Mouse (Mus musculus): ENCODE results near the gene Hist1h2aa. TPM values are rescaled to one million over a fixed set of nuclear protein-coding genes. Genes with fewer than 3 reads are reported as not detected.

The Hist1h2aa gene
- polyA plus RNA-seq, 1 experiment from 2014 or later = not detected

DNA sequence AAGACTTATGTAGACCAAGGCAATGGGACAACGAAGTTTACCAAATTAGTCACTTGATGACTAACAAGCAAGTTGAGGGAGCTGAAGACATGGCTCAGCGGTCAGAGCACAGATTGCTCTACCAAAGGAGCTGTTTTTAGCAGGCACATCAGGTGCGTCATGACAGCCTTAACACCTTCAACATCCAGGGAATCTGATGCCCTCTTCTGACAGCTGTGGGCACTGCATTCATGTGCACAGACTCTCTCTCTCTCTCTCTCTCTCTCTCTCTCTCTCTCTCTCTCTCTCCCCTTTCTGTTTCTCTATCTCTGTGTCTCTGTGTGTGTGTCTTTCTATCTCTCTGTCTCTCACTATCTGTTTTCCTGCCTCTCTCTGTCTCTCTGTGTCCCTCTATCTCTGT is 16.7 kb downstream of the Hist1h2aa start:
- Histone ChIP-seq H3K36me3 (no peaks in the 10 kb centered on the region), H3K9ac (no peak overlapping the region), H3K27ac (no peak overlapping the region), H3K4me1 (peaks cover 19% of the 10 kb centered on the region), H3K27me3 (no peaks in the 10 kb centered on the region), H3K4me2 (replicated peaks) (no peak overlapping the region), H3K9me3 (no peaks in the 10 kb centered on the region), H3K4me3 (no peak overlapping the region)
- ATAC-seq (ENCODE audit: low FRiP score, low read depth) = no peak
- 78% methylated on average over 3 of the region's 3 CpGs for WGBS

DNA sequence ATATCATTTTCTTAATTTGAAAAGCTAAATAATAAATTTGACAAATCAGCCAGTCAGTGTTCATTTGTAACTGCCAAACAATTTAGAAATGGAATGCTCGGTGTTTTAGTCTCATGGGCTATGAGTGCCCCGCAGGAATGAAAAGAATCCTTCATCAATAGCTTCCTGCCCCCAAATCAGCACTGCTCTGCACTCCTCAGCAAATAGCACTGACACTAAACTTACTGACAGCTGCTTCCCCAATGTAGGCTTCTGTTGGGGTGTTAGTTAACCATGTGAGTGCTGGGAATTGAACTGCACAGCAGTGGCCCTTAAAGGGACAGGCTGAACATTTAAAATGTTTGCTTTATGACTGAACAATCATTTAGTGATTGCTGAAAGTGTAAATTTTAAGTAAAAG is 25.5 kb downstream of the Hist1h2aa start:
- no peak overlapping the region for H3K4me3 ChIP-seq
- no peaks in the 10 kb centered on the region for H3K27me3 ChIP-seq
- 35% methylated on average over 2 of the region's 2 CpGs for WGBS
- no peaks in the 10 kb centered on the region for H3K4me1 ChIP-seq
- H3K27ac ChIP-seq = no peak overlapping the region
- H3K9ac ChIP-seq = no peak overlapping the region
- H3K9me3 ChIP-seq = no peaks in the 10 kb centered on the region
- no peaks in the 10 kb centered on the region for H3K36me3 ChIP-seq
- no peak overlapping the region for H3K4me2 ChIP-seq (replicated peaks)
- no peak for ATAC-seq (ENCODE audit: low FRiP score, low read depth)

DNA sequence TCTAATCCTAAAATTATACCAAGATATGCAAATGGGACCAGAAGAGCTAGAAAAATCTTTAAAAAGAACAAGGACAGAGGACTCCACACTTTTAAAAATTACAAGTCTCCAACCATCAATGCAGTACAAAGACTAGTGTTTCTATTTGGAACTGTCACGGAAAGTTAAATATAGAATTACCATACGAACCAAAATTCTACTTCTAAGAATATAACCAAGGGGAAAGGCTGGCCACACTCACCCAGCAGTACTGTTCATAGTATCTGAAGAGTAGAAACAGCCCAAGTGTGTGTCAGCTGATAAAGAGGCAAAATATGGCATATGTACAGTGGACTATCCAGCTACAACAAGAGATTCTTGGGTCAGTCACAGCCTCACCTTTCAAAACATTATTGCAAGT is 30.6 kb downstream of the Hist1h2aa start:
- Histone ChIP-seq H3K4me1 (no peaks in the 10 kb centered on the region), H3K4me2 (replicated peaks) (no peak overlapping the region), H3K9ac (no peak overlapping the region), H3K36me3 (no peaks in the 10 kb centered on the region), H3K27ac (no peak overlapping the region), H3K4me3 (no peak overlapping the region), H3K27me3 (no peaks in the 10 kb centered on the region), H3K9me3 (no peaks in the 10 kb centered on the region)
- no peak for ATAC-seq (ENCODE audit: low FRiP score, low read depth)
- WGBS = 74% methylated on average over 2 of the region's 2 CpGs

DNA sequence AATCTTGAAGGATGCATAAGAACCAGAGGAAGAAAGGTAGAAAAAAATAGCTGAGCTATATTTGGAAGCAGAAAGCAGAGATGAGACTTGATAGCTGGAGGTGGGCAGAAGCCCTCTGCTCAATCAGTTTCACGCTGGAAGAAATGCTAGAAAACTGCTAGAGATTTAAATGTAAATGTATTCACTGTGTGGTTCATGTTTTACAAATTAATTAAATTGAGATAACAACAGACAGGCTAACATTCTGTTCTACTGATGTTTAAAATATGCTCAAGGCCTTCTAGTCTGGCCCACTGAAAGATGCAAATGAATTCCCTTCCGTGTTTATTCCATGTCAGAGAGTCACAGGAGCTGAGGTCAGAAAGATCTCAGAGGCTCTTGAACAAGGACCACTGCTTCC is 37.6 kb downstream of the Hist1h2aa start:
- Histone ChIP-seq H3K27me3 (no peaks in the 10 kb centered on the region), H3K9ac (no peak overlapping the region), H3K4me2 (replicated peaks) (no peak overlapping the region), H3K4me1 (no peaks in the 10 kb centered on the region), H3K27ac (no peak overlapping the region), H3K9me3 (no peaks in the 10 kb centered on the region), H3K36me3 (no peaks in the 10 kb centered on the region), H3K4me3 (no peak overlapping the region)
- no peak for ATAC-seq (ENCODE audit: low FRiP score, low read depth)
- WGBS = 76% methylated on average over 2 of the region's 2 CpGs

DNA sequence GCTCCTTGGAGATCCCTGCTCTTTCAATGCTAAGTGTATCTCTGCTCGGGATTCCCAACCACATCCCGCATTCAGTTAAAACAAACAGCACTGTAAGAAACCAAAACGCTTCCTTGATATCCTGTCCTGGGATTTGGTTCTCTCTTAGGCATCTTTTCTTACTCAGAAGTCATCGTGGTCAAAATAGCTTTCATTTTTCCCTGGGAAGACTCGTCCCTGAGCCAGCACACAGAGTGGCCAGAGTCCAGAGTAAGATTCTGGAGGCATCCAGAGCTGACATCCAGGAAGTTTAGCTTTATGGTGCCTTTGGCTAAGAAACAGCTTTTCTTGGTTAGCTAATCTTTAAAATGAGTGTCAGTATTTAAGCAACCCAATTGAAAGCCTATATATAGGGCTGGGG is 38.0 kb downstream of the Hist1h2aa start:
- 72% methylated on average over 5 of the region's 5 CpGs for WGBS
- no peaks in the 10 kb centered on the region for H3K4me1 ChIP-seq
- H3K9me3 ChIP-seq = no peaks in the 10 kb centered on the region
- H3K27me3 ChIP-seq = no peaks in the 10 kb centered on the region
- H3K9ac ChIP-seq = no peak overlapping the region
- no peak overlapping the region for H3K4me2 ChIP-seq (replicated peaks)
- no peak overlapping the region for H3K4me3 ChIP-seq
- ATAC-seq (ENCODE audit: low FRiP score, low read depth) = no peak
- no peak overlapping the region for H3K27ac ChIP-seq
- H3K36me3 ChIP-seq = no peaks in the 10 kb centered on the region

Small RNAs within 50 kb of the gene (microRNA-seq; reads per million reads assigned to microRNA genes)
- gene Gm44344 = not detected

Other genes starting within 250 kb of the Hist1h2aa start
- gene Hist1h1t, start 238.6 kb upstream of the Hist1h2aa start, polyA plus RNA-seq (2015; fragmentation: Nextera tagmentation; extraction: Ambion mirVana) = 0.36 and 0.43 TPM in 2 replicates
- gene Hist1h4c, start 236.0 kb upstream of the Hist1h2aa start, polyA plus RNA-seq (2015; fragmentation: Nextera tagmentation; extraction: Ambion mirVana) = 9.0 and 10.3 TPM in 2 replicates
- gene Hfe, start 223.6 kb upstream of the Hist1h2aa start, polyA plus RNA-seq (2015; fragmentation: Nextera tagmentation; extraction: Ambion mirVana) = 5.2 and 5.5 TPM in 2 replicates
- gene Hist1h1c, start 195.7 kb upstream of the Hist1h2aa start, polyA plus RNA-seq (2015; fragmentation: Nextera tagmentation; extraction: Ambion mirVana) = 22.0 and 23.8 TPM in 2 replicates
- gene Hist1h3c, start 188.9 kb upstream of the Hist1h2aa start, polyA plus RNA-seq (2015; fragmentation: Nextera tagmentation; extraction: Ambion mirVana) = 17.7 and 20.6 TPM in 2 replicates
- 2.2 and 3.1 TPM in 2 replicates for gene Hist1h2bb, start 187.7 kb upstream of the Hist1h2aa start, polyA plus RNA-seq (2015; fragmentation: Nextera tagmentation; extraction: Ambion mirVana)
- gene Hist1h2ab, start 183.3 kb upstream of the Hist1h2aa start, polyA plus RNA-seq (2015; fragmentation: Nextera tagmentation; extraction: Ambion mirVana) = 47.8 and 56.8 TPM in 2 replicates
- 14.7 and 16.3 TPM in 2 replicates for gene Hist1h3b, start 182.2 kb upstream of the Hist1h2aa start, polyA plus RNA-seq (2015; fragmentation: Nextera tagmentation; extraction: Ambion mirVana)
- gene Hist1h4b, start 177.4 kb upstream of the Hist1h2aa start, polyA plus RNA-seq (2015; fragmentation: Nextera tagmentation; extraction: Ambion mirVana) = 7.2 and 13.5 TPM in 2 replicates
- 0.65 TPM in 1 of 2 replicates, not detected in the other for gene Hist1h4a, start 173.2 kb upstream of the Hist1h2aa start, polyA plus RNA-seq (2015; fragmentation: Nextera tagmentation; extraction: Ambion mirVana)
- gene Hist1h3a, start 172.1 kb upstream of the Hist1h2aa start, polyA plus RNA-seq (2015; fragmentation: Nextera tagmentation; extraction: Ambion mirVana) = 11.8 and 14.9 TPM in 2 replicates
- 4.3 and 6.0 TPM in 2 replicates for gene Hist1h1a, start 170.8 kb upstream of the Hist1h2aa start, polyA plus RNA-seq (2015; fragmentation: Nextera tagmentation; extraction: Ambion mirVana)
- gene Trim38, start 164.5 kb upstream of the Hist1h2aa start, polyA plus RNA-seq (2015; fragmentation: Nextera tagmentation; extraction: Ambion mirVana) = not detected in 2 replicates
- not detected in 2 replicates for gene Slc17a2, start 127.5 kb upstream of the Hist1h2aa start, polyA plus RNA-seq (2015; fragmentation: Nextera tagmentation; extraction: Ambion mirVana)
- gene Slc17a3, start 95.0 kb upstream of the Hist1h2aa start, polyA plus RNA-seq (2015; fragmentation: Nextera tagmentation; extraction: Ambion mirVana) = 0.20 and 0.29 TPM in 2 replicates
- not detected in 2 replicates for gene Slc17a1, start 66.7 kb upstream of the Hist1h2aa start, polyA plus RNA-seq (2015; fragmentation: Nextera tagmentation; extraction: Ambion mirVana)
- 0.06 TPM in 1 of 2 replicates, not detected in the other for gene Slc17a4, start 19.5 kb upstream of the Hist1h2aa start, polyA plus RNA-seq (2015; fragmentation: Nextera tagmentation; extraction: Ambion mirVana)
- gene Hist1h2ba, start 306 bp upstream of the Hist1h2aa start, polyA plus RNA-seq (2015; fragmentation: Nextera tagmentation; extraction: Ambion mirVana) = not detected in 2 replicates
- 0.27 TPM in 1 of 2 replicates, not detected in the other for gene Scgn, start 56.8 kb downstream of the Hist1h2aa start, polyA plus RNA-seq (2015; fragmentation: Nextera tagmentation; extraction: Ambion mirVana)